Mouse (Mus musculus) adrenal gland, adult 2 months (tissue): ENCODE results near the gene Nsmce3. TPM values are rescaled to one million over a fixed set of nuclear protein-coding genes. Genes with fewer than 3 reads are reported as not detected.

Experiments
- DNase-seq: peaks from one replicate; pipeline ENCODE4 v3.0.0; 2021
- polyA plus RNA-seq: library from polyadenylated mRNA; depleted of rRNA; stranded (reverse); fragments of >200 nt; gene quantifications from 2 replicates; pipeline ENCODE4 v1.2.3, GENCODE M21; 2012
- total RNA-seq, 2 experiments: library from RNA; stranded (reverse); gene quantifications; 2 replicates each; pipeline ENCODE4 v1.2.3; 2021

The Nsmce3 gene
- total and polyA plus RNA-seq, 3 experiments: 6.4 to 9.7 (median 7.1) TPM

- no peak for DNase-seq
Measured at GRCm38 (mm10) chr7:64862978-64863377, 9.8 kb downstream of the Nsmce3 start.

- DNase-seq: no peak
Measured at GRCm38 (mm10) chr7:64856526-64857082, 16.2 kb downstream of the Nsmce3 start.

GRCm38 (mm10) chr7:64855976-64856375 lies 16.8 kb downstream of the Nsmce3 start:
- no peak for DNase-seq

GRCm38 (mm10) chr7:64855389-64855927 lies 17.3 kb downstream of the Nsmce3 start:
- DNase-seq: no peak

- peak; percentile 36 for DNase-seq
Measured at GRCm38 (mm10) chr7:64850791-64851190, 22.0 kb downstream of the Nsmce3 start.

GRCm38 (mm10) chr7:64847366-64847899 lies 25.4 kb downstream of the Nsmce3 start:
- no peak for DNase-seq

- no peak for DNase-seq
Measured at GRCm38 (mm10) chr7:64846061-64846460, 26.7 kb downstream of the Nsmce3 start.

GRCm38 (mm10) chr7:64840946-64841659 lies 31.7 kb downstream of the Nsmce3 start:
- DNase-seq: no peak

- DNase-seq: no peak
Measured at GRCm38 (mm10) chr7:64840576-64840895, 32.3 kb downstream of the Nsmce3 start.

GRCm38 (mm10) chr7:64839801-64840575 lies 32.8 kb downstream of the Nsmce3 start:
- peak; percentile 73 for DNase-seq

GRCm38 (mm10) chr7:64839281-64839680 lies 33.5 kb downstream of the Nsmce3 start:
- DNase-seq: no peak

- DNase-seq: peak; percentile 84
Measured at GRCm38 (mm10) chr7:64830214-64830995, 42.4 kb downstream of the Nsmce3 start.

GRCm38 (mm10) chr7:64821081-64821480 lies 51.7 kb downstream of the Nsmce3 start:
- DNase-seq: no peak

- DNase-seq: no peak
Measured at GRCm38 (mm10) chr7:64819683-64820082, 53.1 kb downstream of the Nsmce3 start.
